Mouse (Mus musculus) bone marrow, adult 2 months (tissue): ENCODE measurements at regions not wholly inside any gene's neighbourhood (a gene's known extent, or its start where the extent isn't known, plus 50 kb on each side); places are given as distances from the start of the nearest gene placed in this dataset.
"Not testable (repeated sequence)": the region's sequence is repeated elsewhere in the genome, so short reads cannot be mapped to it uniquely, and the experiment has no call there.

Experiments used
- H3K27ac ChIP-seq: fragments of 200-500 bp; 2 replicates; pipeline ENCODE4 v1.5.1; 2012; ENCODE audit warnings: low read depth, mild to moderate bottlenecking, control low read depth, inconsistent platforms, low read length; ENCODE audit not compliant: control insufficient read depth, poor library complexity, insufficient read depth
- H3K4me1 ChIP-seq: fragments of 200-500 bp; 2 replicates; pipeline ENCODE4 v1.6.1; 2011; ENCODE audit warnings: low read length; ENCODE audit not compliant: control insufficient read depth, insufficient read depth
- H3K4me3 ChIP-seq: fragments of 200-500 bp; replicated peaks from 2 replicates; pipeline ENCODE3; 2011; ENCODE audit warnings: mild to moderate bottlenecking, low read depth, low read length, control low read depth; ENCODE audit not compliant: control insufficient read depth
- CTCF ChIP-seq: fragments of 200-500 bp; IDR thresholded peaks from 2 replicates; pipeline ENCODE4 v1.5.1; 2011; ENCODE audit warnings: low read length, control low read depth; ENCODE audit not compliant: control insufficient read depth, insufficient read depth
- POLR2A ChIP-seq: fragments of 200-500 bp; IDR thresholded peaks from 2 replicates; pipeline ENCODE4 v1.6.1; 2011; ENCODE audit warnings: low read depth, mild to moderate bottlenecking, control low read depth, low read length, borderline replicate concordance; ENCODE audit not compliant: control insufficient read depth
- WGBS: fragments of 180-500 bp; shearing (Covaris S2); methylation state at CpG from one replicate; pipeline ENCODE4 v1.1.7; 2018; 5-methylcytosine and 5-hydroxymethylcytosine counted together

- Histone ChIP-seq H3K4me3 (no peak overlapping the region), H3K27ac (no peak overlapping the region), H3K4me1 (no peaks in the 10 kb centered on the region)
- TF ChIP-seq POLR2A = no peak
- TF ChIP-seq CTCF = no peak
- WGBS = 82% methylated on average over 1 of the region's 1 CpGs
Observed at GRCm38 (mm10) chr3:21729328-21729727, 347.1 kb upstream of the Tbl1xr1 start.

GRCm38 (mm10) chr3:21735688-21736087, 340.8 kb upstream of the Tbl1xr1 start:
- 90% methylated on average over 2 of the region's 2 CpGs for WGBS
- H3K4me1 ChIP-seq, H3K27ac ChIP-seq, H3K4me3 ChIP-seq: not testable (repeated sequence)

- 43% methylated on average over 4 of the region's 4 CpGs for WGBS
- no peak overlapping the region for H3K4me3 ChIP-seq
- H3K27ac ChIP-seq = no peak overlapping the region
- TF ChIP-seq POLR2A = no peak
- no peaks in the 10 kb centered on the region for H3K4me1 ChIP-seq
Observed at GRCm38 (mm10) chr3:21739720-21740119, 336.7 kb upstream of the Tbl1xr1 start.

- TF ChIP-seq CTCF (no peak), POLR2A (no peak)
- WGBS = 79% methylated on average over 1 of the region's 1 CpGs
- no peaks in the 10 kb centered on the region for H3K4me1 ChIP-seq
- H3K4me3 ChIP-seq = no peak overlapping the region
- no peak overlapping the region for H3K27ac ChIP-seq
Observed at GRCm38 (mm10) chr3:21744107-21744506, 332.3 kb upstream of the Tbl1xr1 start.

GRCm38 (mm10) chr3:21760516-21761218, 315.8 kb upstream of the Tbl1xr1 start:
- no peak overlapping the region for H3K4me3 ChIP-seq
- no peak for TF ChIP-seq POLR2A
- H3K27ac ChIP-seq = no peak overlapping the region
- no peaks in the 10 kb centered on the region for H3K4me1 ChIP-seq
- WGBS = 53% methylated on average over 2 of the region's 2 CpGs

GRCm38 (mm10) chr3:21761219-21761600, 315.2 kb upstream of the Tbl1xr1 start:
- H3K27ac ChIP-seq = no peak overlapping the region
- TF ChIP-seq POLR2A (no peak), CTCF (no peak)
- no peak overlapping the region for H3K4me3 ChIP-seq
- no peaks in the 10 kb centered on the region for H3K4me1 ChIP-seq

GRCm38 (mm10) chr3:21761909-21762308, 314.5 kb upstream of the Tbl1xr1 start:
- no peak overlapping the region for H3K4me3 ChIP-seq
- no peak for TF ChIP-seq CTCF
- no peak for TF ChIP-seq POLR2A
- no peaks in the 10 kb centered on the region for H3K4me1 ChIP-seq
- 11% methylated on average over 3 of the region's 3 CpGs for WGBS
- no peak overlapping the region for H3K27ac ChIP-seq

- 91% methylated on average over 1 of the region's 1 CpGs for WGBS
- TF ChIP-seq POLR2A (no peak), CTCF (no peak)
Observed at GRCm38 (mm10) chr3:21768081-21768480, 308.4 kb upstream of the Tbl1xr1 start.

GRCm38 (mm10) chr3:21769920-21770547, 306.4 kb upstream of the Tbl1xr1 start:
- H3K27ac ChIP-seq = no peak overlapping the region
- TF ChIP-seq POLR2A (no peak), CTCF (no peak)
- 88% methylated on average over 9 of the region's 9 CpGs for WGBS
- H3K4me1 ChIP-seq = no peaks in the 10 kb centered on the region
- H3K4me3 ChIP-seq = no peak overlapping the region

More at GRCm38 (mm10) chr3:21768081-21768480, 308.4 kb upstream of the Tbl1xr1 start:
- no peaks in the 10 kb centered on the region for H3K4me1 ChIP-seq
- H3K4me3 ChIP-seq = no peak overlapping the region
- H3K27ac ChIP-seq = no peak overlapping the region
